Mouse (Mus musculus): ENCODE results near the gene Lingo1. TPM values are rescaled to one million over a fixed set of nuclear protein-coding genes. Genes with fewer than 3 reads are reported as not detected.

Gene Lingo1
- polyA plus RNA-seq, 1 experiment = 1.2 TPM

DNA sequence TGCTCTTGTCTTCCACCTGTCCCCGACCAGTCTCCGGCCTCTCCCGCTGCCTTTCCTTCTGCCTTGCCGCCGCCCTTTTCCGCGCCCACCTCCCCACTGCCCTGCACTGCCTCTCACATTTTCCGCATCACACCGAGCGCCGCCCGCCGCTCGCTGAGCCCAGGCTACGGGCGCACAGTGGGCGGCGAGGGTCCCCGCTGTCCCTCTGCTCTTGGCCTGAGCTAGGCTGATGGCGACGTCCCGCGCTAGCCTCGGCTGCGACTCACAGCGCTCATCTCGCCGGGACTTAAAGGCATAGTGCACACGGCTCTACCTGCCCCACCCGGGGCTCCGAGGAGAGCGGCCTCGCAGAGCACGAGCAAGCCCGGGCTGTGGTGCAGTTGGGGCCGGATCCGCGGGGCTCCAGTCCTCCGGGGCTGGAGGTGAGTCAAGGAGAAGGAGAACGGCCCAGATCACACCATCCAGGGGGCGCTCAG is 426 bp upstream of the Lingo1 start:
- no peaks in the 10 kb centered on the region for H3K79me2 ChIP-seq (ENCODE audit: control insufficient read depth, insufficient read depth)
- H3K36me3 ChIP-seq (ENCODE audit: control insufficient read depth, insufficient read depth) = no peaks in the 10 kb centered on the region
- TF ChIP-seq SRF (IDR thresholded peaks at IDR 0.05; ENCODE audit: control insufficient read depth, insufficient read length, low read depth) = no peak
- TF ChIP-seq TCF3 (IDR thresholded peaks at IDR 0.05; ENCODE audit: insufficient read length, low read depth) = no peak
- no peak for TF ChIP-seq MYOD1 (IDR thresholded peaks at IDR 0.05; ENCODE audit: control insufficient read depth in 1 of 3, insufficient read length in 2 of 3, low read depth in 2 of 3)
- TF ChIP-seq MYOG (IDR thresholded peaks at IDR 0.05; ENCODE audit: control insufficient read depth in 1 of 3, insufficient read depth in 1 of 3, insufficient read length in 2 of 3, low read depth in 2 of 3) = no peak
- TF ChIP-seq POLR2AphosphoS2 (IDR thresholded peaks at IDR 0.05; ENCODE audit: insufficient read length, low read depth) = no peak
- no peak for TF ChIP-seq CEBPB (IDR thresholded peaks at IDR 0.05; ENCODE audit: insufficient read depth, poor library complexity, severe bottlenecking)
- TF ChIP-seq TCF12 (IDR thresholded peaks at IDR 0.05; ENCODE audit: insufficient read depth, poor library complexity, severe bottlenecking) = no peak
- no peak for TF ChIP-seq POLR2A (IDR thresholded peaks at IDR 0.05; ENCODE audit: insufficient read length, low read depth)
- no peak for TF ChIP-seq REST (IDR thresholded peaks at IDR 0.05; ENCODE audit: insufficient read depth, insufficient read length)
- TF ChIP-seq E2F4 (IDR thresholded peaks at IDR 0.05; ENCODE audit: insufficient read depth) = no peak
- H3K4me2 ChIP-seq (ENCODE audit: low read depth) = no peak overlapping the region
- no peak overlapping the region for H3ac ChIP-seq (ENCODE audit: control insufficient read depth, insufficient read length)
- H3K27me3 ChIP-seq (ENCODE audit: control insufficient read depth, insufficient read depth, insufficient read length) = peaks cover 74% of the 10 kb centered on the region
- H3K4me3 ChIP-seq = no peak overlapping the region

DNA sequence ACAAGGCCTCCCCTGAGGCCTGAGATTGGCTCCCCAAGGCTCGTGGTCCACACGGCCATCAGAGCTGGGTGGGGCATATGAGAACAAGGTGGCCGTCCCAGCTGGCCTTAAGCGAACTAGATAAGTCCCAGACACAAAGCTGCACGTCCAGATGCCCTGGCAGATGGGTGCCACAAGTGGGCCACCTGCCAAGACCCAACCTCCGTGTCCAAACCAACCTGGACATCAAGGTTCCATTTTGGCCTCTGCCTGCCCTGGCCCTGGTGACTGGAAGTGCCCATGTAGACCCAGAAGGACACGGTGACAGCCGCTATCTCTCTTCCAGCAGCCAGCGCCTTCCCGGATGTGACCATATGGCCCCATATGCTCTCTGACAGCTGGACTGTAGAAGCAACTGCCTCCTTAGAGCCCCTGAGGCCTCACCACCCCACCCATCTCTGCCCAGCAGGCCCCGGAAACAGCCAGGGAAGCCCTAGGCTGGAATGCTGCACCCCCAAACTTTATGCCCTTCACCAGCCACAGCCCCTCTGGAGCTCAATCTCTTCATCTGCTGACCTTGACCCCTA is 4.5 kb downstream of the Lingo1 start:
- peaks cover 32% of the 10 kb centered on the region for H3K27me3 ChIP-seq (ENCODE audit: control insufficient read depth, insufficient read depth, insufficient read length)
- no peaks in the 10 kb centered on the region for H3K36me3 ChIP-seq (ENCODE audit: control insufficient read depth, insufficient read depth)
- TF ChIP-seq SRF (IDR thresholded peaks at IDR 0.05; ENCODE audit: control insufficient read depth, insufficient read length, low read depth) = no peak
- no peak for TF ChIP-seq TCF12 (IDR thresholded peaks at IDR 0.05; ENCODE audit: insufficient read depth, poor library complexity, severe bottlenecking)
- TF ChIP-seq POLR2A (IDR thresholded peaks at IDR 0.05; ENCODE audit: insufficient read length, low read depth) = no peak
- TF ChIP-seq POLR2AphosphoS2 (IDR thresholded peaks at IDR 0.05; ENCODE audit: insufficient read length, low read depth) = no peak
- no peak for TF ChIP-seq REST (IDR thresholded peaks at IDR 0.05; ENCODE audit: insufficient read depth, insufficient read length)
- no peak for TF ChIP-seq USF1 (IDR thresholded peaks at IDR 0.05; ENCODE audit: low read depth)
- no peak for TF ChIP-seq TCF3 (IDR thresholded peaks at IDR 0.05; ENCODE audit: insufficient read length, low read depth)
- TF ChIP-seq CEBPB (IDR thresholded peaks at IDR 0.05; ENCODE audit: insufficient read depth, poor library complexity, severe bottlenecking) = no peak
- TF ChIP-seq MAX (IDR thresholded peaks at IDR 0.05; ENCODE audit: low read depth) = no peak
- no peak for TF ChIP-seq MYOD1 (IDR thresholded peaks at IDR 0.05; ENCODE audit: control insufficient read depth in 1 of 3, insufficient read length in 2 of 3, low read depth in 2 of 3)
- no peak for TF ChIP-seq E2F4 (IDR thresholded peaks at IDR 0.05; ENCODE audit: insufficient read depth)
- TF ChIP-seq MYOG (IDR thresholded peaks at IDR 0.05; ENCODE audit: control insufficient read depth in 1 of 3, insufficient read depth in 1 of 3, insufficient read length in 2 of 3, low read depth in 2 of 3) = no peak
- no peaks in the 10 kb centered on the region for H3K79me2 ChIP-seq (ENCODE audit: control insufficient read depth, insufficient read depth)
- no peak overlapping the region for H3K4me3 ChIP-seq
- no peak overlapping the region for H3ac ChIP-seq (ENCODE audit: control insufficient read depth, insufficient read length)
- no peak overlapping the region for H3K4me2 ChIP-seq (ENCODE audit: low read depth)

DNA sequence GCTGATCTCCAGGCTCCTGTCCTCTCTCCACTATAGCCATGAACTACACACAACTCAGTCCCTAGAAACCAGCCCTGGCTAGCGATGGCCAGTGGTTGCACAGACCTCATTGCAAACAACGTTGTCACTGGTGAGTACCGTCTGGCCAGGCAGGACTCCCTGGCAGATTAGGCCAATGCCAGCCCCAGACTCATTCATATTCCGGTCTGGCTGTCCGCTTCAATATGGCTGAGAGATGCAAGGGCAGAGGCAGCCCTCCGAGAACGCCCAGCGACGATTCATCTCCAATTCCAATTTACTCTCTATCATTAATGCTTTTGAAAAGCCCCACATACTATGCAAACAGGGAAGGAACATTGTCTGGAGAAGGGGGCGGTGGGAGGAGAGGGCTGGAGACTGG is 11.7 kb downstream of the Lingo1 start:
- no peak overlapping the region for H3K4me2 ChIP-seq (ENCODE audit: low read depth)
- TF ChIP-seq E2F4 (IDR thresholded peaks at IDR 0.05; ENCODE audit: insufficient read depth) = no peak
- no peak for TF ChIP-seq POLR2A (IDR thresholded peaks at IDR 0.05; ENCODE audit: insufficient read length, low read depth)
- no peak for TF ChIP-seq SRF (IDR thresholded peaks at IDR 0.05; ENCODE audit: control insufficient read depth, insufficient read length, low read depth)
- TF ChIP-seq POLR2AphosphoS2 (IDR thresholded peaks at IDR 0.05; ENCODE audit: insufficient read length, low read depth) = no peak
- no peak for TF ChIP-seq MYOD1 (IDR thresholded peaks at IDR 0.05; ENCODE audit: control insufficient read depth in 1 of 3, insufficient read length in 2 of 3, low read depth in 2 of 3)
- TF ChIP-seq CEBPB (IDR thresholded peaks at IDR 0.05; ENCODE audit: insufficient read depth, poor library complexity, severe bottlenecking) = no peak
- TF ChIP-seq MAX (IDR thresholded peaks at IDR 0.05; ENCODE audit: low read depth) = no peak
- no peaks in the 10 kb centered on the region for H3K79me2 ChIP-seq (ENCODE audit: control insufficient read depth, insufficient read depth)
- no peaks in the 10 kb centered on the region for H3K27me3 ChIP-seq (ENCODE audit: control insufficient read depth, insufficient read depth, insufficient read length)
- no peaks in the 10 kb centered on the region for H3K36me3 ChIP-seq (ENCODE audit: control insufficient read depth, insufficient read depth)
- H3ac ChIP-seq (ENCODE audit: control insufficient read depth, insufficient read length) = no peak overlapping the region
- H3K4me3 ChIP-seq = no peak overlapping the region

DNA sequence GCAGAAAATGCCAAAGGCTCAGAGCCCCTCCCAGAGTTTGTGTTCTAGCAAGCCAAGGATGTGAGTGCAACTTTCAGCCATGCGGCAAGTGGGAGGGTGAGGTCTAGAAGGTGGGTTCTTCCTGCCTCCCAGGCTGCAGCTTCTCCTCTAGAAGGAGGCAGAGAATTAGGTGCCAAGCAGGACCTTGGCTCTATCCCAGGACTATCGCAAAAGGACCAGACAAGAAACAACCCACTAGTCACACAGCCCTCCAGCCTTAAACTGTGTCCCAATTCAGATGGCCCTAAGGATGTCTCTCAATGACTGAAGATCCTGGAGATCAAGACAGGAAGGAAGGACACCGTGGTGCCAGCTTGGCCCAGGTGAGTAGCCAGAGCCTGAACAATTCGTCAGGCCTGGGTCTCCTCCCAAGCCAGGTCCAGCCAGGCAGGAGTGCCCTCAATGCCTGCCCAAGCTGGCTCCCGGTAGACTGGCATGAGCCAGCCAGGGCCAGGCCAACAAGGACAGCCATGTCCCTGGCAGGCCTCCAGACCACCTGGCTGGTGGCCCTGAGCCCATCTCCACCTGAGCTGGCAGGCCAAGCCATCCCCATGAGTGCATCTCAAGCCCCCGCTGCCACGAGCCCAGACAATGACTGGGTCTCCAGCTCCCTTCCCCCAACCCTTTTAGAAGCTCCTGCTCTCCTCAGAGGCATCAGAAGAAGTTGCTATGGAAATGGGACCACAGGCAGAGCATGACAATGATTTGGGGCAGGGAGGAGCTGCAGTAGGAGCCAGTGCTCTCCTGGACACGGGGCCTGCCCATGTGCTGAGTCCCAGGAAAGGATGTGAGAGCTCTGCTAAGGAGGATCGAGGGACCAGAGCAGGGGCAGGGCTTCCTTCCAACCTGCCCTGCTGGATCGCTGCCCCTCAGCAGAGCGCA is 19.1 kb downstream of the Lingo1 start:
- no peak for TF ChIP-seq TCF3 (IDR thresholded peaks at IDR 0.05; ENCODE audit: insufficient read length, low read depth)
- no peak for TF ChIP-seq TCF12 (IDR thresholded peaks at IDR 0.05; ENCODE audit: insufficient read depth, poor library complexity, severe bottlenecking)
- TF ChIP-seq REST (IDR thresholded peaks at IDR 0.05; ENCODE audit: insufficient read depth, insufficient read length) = no peak
- TF ChIP-seq MYOG (IDR thresholded peaks at IDR 0.05; ENCODE audit: control insufficient read depth in 1 of 3, insufficient read depth in 1 of 3, insufficient read length in 2 of 3, low read depth in 2 of 3) = no peak
- no peak for TF ChIP-seq E2F4 (IDR thresholded peaks at IDR 0.05; ENCODE audit: insufficient read depth)
- TF ChIP-seq CEBPB (IDR thresholded peaks at IDR 0.05; ENCODE audit: insufficient read depth, poor library complexity, severe bottlenecking) = no peak
- TF ChIP-seq USF1 (IDR thresholded peaks at IDR 0.05; ENCODE audit: low read depth) = no peak

More for the DNA sequence above, 19.1 kb downstream of the Lingo1 start:
- Histone ChIP-seq H3K4me2 (ENCODE audit: low read depth) (no peak overlapping the region), H3K36me3 (ENCODE audit: control insufficient read depth, insufficient read depth) (no peaks in the 10 kb centered on the region), H3K79me2 (ENCODE audit: control insufficient read depth, insufficient read depth) (no peaks in the 10 kb centered on the region), H3K4me3 (no peak overlapping the region), H3ac (ENCODE audit: control insufficient read depth, insufficient read length) (no peak overlapping the region), H3K27me3 (ENCODE audit: control insufficient read depth, insufficient read depth, insufficient read length) (no peaks in the 10 kb centered on the region)

Data from myocyte (in vitro differentiated cells).